Mouse (Mus musculus): ENCODE results near the gene Mrpl42.
"Not testable (repeated sequence)": the region's sequence is repeated elsewhere in the genome, so short reads cannot be mapped to it uniquely, and the experiment has no call there.

Mrpl42 gene

DNA sequence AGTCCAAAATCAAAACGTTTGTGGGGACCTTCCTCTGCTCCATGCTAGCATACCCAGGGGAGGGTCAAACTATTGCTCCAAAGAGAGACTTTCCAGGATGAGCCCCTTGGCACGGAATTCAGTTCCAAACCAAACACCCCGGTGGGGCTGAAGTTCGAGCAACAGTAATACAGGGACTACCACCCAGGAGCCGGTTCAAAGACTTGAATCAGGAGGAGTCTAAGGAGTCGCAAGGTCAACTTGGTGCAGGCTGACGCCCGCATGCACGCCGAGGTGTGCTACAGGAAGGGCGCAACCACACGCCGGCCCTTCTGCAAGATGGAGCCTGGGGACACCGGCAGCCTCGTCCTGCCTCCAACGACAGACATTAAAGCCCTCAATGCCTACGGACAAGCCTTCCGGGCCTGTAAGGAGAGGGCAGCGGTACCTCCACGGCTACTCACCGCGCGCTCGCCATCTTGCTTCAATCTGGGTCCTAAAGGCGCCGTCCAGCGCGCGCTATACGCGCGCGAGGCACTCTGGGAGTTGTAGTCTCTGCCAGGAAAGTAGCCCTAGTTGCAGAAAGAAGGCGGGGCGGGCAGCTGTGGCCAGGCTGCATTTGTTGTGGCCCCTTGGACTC lies at the start of gene Mrpl42:
Mrpl42 (minus strand) TSS at position 478 of the 619 bp plus-strand sequence.
- DNase-seq (ENCODE audit: low spot score) = peak; percentile 84

DNA sequence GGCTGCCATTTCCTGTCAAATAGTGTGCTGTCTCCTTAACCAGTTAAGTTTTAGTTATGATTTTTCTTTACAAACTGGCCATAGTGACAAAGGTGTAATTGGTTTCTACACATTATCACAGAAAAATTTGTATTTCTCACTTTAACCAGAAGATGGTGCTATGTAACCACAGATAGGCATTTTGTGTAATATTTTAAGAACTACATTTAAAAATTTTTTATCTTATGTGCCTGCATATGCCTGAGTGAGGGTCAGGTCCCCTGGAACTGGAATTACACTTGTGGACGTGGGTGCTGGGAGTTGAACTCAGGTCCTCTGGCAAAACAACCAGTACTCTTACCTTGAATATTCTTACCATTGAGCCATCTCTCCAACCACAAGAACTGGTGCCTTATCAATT lies 48.8 kb upstream of the Mrpl42 start:
- no peak for DNase-seq (ENCODE audit: low spot score)

DNA sequence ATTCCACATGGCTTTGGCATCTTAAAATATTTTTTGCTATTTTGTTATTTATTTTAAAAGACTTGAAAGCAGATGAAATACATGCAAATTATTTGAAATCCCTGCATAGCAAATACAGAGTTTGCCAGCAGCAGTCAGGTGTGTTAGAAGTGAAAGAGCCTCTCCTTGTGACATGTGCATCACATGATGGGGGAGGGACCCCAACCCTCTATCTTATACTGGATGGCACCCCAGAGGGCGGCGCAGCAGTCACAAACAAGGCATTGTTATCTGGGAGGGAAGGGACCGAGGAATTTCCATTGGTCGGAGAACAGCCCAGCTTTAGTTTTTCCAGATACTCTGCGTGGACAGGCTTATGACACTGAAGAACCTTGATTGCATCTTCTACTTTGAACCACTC lies 47.3 kb upstream of the Mrpl42 start:
- not testable (repeated sequence) for DNase-seq (ENCODE audit: low spot score)

DNA sequence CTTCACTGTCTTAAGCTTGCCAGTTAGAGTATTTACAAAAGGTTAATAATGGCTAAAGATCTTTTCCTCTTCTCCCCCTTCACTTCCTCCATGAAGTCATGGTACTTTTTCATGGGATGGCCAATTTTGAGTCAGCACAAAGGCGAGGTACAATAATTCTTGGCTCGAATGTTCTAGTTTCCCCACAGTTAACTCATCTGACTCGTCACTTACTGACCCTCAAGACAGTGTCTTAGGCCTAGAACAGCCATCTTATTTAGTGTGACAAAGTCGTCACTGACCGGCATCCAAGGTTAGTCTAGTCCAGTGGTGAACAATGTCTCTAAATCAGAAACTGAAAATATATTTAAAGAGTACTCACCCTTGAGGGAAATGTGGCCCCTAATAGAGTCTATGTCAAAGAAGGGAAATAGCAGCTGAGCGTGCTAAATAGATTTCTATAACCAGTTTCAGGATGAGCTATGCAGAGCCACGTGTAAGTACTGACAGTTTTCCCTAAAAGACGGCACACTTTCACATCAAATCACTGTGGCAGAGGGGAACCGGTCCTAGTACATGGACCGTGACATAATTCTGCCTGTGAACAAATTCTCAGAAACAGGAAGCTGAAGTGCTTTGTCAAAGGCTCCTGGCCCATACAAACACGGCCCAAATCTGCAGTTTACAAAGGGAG lies 46.5 kb upstream of the Mrpl42 start:
- DNase-seq (ENCODE audit: low spot score) = no peak

DNA sequence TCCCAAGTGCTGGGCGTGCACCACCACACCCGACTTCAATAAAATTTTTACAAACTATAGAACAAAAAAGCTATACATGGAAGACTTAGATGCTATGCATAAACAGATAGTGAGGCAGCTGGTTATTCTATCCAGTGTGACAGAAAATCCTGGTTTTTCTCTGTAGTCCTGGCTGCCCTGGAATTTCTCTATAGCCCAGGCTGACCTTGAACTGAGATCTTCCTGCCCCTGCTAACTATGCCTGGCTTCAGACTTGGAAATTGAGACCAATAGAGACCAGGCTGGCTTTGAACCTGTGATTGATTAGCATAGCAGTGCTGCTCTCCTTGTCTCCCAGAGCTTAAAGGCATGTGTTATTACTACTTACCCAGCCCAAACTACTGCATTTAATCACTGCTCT lies 44.4 kb upstream of the Mrpl42 start:
- no peak for DNase-seq (ENCODE audit: low spot score)

DNA sequence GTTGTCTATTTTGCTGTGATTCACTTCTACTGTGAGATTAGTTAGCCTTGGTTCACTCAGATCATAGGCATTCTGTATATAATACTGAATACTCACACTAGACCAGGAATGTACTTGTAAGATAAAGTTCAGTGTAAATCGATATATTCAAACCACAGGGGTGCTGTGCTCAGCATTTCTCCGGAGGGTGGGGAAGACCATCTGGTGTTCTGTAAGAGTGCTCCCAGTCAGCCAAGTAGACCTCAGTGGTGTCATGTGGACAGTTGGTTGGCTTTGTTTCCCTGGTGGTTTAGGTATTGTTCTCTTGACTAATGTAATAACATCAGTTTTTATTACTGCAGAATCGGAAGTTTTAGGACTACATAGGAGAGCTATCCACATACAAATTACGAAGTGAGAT lies 43.3 kb upstream of the Mrpl42 start:
- DNase-seq (ENCODE audit: low spot score) = no peak

DNA sequence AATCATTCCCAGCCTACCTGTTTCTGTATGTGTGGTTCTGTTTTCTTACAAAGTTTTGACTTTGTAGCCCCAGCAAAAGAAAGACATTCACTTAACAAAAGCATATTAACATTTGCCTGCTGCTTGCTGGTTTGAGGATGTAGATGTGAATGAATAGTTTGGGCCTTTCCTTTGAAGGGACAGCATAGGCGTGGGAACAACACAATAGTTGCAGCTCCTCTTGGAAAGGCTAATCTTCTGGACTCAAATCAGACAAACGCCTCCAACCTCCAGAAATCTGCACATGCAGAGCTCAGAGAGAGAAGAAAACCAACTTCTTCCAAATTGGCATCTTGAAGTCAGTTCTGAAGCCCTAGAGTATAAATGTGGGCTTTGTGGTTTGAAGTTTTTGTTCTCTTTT lies 42.9 kb upstream of the Mrpl42 start:
- DNase-seq (ENCODE audit: low spot score) = no peak

DNA sequence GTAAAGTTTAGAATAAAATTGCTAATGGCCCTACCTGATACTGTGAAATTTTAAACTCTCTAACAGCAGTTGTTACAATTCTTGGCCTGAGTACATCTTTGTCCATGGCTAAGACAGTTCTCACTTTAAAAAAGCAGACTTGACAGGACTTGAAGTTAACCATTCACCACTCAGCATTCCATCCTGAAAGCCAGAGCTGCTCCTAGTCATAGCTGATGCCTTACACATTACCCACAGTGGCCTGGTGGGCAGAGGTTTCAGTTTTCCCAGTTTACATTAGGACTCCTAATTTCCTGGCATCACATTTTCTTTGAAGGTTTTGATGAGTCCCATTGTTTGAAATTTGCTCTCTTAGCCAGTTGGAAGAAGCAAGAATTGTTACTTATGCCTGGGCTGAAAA lies 42.3 kb upstream of the Mrpl42 start:
- DNase-seq (ENCODE audit: low spot score) = no peak

DNA sequence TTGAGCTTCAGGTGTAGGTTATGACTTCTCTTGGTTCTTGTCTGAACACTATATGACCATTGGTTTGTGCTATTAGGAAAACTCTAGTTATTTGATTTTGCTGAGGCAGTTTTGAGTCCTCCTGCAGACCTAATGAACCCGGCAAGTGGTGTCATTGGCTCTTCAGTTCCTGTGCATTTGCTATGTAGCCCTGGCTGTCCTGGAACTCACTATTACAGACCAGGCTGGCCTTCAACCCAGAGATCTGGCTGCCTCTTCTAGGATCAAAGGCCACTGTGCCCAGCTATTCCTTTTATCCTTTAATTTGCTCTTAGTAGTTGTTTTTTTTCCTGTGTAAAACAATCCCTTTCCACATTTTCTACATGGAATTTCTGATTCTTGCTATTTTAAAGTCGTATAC lies 41.6 kb upstream of the Mrpl42 start:
- DNase-seq (ENCODE audit: low spot score) = no peak

DNA sequence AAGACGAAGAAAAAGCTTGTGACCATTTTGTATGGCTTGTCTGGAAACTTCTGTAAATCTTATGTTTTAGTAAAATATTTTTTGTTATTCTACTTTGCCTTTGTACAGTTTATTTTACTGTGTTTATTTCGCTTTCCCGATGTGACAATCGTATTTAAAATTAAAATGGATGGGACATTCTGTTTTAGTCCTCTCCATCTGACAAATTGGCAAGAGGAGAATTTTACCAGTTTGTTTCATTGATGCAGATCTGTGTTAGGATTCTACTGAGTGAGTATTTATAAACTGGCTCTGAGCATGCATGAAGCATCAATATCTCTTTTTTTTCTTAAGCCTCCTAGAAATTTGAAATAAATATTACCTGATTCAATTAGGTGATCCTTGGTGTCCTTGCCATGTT lies 41.2 kb upstream of the Mrpl42 start:
- DNase-seq (ENCODE audit: low spot score) = no peak

DNA sequence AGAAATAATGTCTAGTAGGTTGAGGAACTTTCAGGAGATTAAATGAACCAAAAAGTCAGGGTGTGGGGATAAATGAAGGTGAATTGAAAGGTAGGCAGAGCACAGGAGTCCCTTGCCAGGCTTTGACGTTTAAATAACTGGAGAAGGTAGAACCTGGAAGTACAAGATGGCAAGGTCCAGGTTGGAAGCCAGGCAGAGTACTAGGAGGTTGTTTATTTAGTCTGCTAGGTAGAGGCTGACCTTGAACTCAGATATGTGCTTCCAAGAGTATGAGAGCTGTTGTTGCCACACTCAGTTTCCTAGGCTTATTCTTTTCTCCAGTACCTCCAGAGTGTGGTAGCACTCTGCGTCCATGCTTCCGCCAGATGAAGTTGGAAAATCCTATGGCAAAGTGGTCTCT lies 38.1 kb upstream of the Mrpl42 start:
- no peak for DNase-seq (ENCODE audit: low spot score)

DNA sequence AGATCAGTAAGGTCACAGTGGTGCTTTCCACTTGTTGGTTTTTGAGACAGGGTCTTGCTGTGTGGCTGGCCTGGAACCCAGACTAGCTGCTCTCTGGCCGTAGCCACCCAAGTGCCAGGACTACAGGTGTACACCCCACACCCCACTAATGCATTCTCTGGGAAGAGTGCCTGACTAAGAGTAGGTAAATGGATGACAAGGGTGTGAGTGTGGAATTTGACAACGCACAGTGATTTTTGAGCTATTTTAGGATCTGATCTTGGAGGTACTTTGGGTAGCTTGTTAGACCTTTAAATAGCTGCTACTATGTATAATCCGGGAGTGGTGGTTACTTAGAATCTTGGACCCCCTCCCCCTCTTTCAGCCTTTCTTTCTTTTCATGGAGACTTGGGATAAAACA lies 37.5 kb upstream of the Mrpl42 start:
- DNase-seq (ENCODE audit: low spot score) = no peak

DNA sequence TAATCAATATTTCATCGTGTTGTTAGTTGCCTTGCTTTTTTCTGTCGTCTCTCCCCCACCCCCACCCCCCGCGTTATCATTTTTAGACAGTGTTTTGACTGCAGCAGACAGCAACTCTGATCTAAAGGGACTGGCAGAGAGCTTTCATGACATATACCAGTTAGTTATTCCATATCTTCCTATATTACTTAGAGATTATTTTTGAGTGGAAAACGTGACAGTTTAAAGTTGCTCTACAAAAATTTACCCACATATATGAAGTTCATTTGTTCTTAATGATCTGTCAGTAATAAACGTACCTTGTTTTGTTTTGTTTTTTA lies 34.4 kb upstream of the Mrpl42 start:
- no peak for DNase-seq (ENCODE audit: low spot score)

DNA sequence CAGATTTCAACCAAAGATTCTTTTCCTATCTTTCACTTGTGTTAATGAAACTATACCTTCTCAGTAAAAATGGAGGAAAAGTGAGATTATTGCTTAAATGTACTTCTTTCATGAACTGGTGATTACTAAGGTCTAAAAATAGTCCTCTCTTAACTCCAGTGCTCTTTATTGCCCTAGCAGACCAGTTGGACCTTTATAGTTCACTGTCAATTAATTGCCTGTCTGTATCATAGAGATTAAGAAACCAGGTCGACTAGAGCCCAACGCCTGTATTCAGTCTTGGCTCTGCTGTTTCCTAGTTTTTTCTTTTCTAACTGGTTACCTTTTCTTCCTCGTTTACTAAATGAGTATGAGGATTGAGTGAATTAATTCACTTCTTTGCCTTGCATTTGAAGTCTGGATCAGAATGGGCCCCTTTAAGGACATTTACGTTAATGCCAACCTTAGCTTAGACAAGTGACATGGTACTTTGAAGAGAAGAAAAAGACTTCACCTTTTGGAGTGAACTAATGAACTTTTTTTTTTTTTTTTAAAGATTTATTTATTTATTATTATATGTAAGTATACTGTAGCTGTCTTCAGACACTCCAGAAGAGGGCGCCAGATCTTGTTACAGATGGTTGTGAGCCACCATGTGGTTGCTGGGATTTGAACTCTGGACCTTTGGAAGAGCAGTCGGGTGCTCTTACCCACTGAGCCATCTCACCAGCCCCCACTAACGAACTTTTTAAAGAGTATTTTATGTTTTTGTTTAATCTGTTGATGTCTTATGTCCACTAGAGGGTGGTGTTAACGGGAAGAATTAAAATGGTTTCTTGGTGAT lies 33.9 kb upstream of the Mrpl42 start:
- no peak for DNase-seq (ENCODE audit: low spot score)

DNA sequence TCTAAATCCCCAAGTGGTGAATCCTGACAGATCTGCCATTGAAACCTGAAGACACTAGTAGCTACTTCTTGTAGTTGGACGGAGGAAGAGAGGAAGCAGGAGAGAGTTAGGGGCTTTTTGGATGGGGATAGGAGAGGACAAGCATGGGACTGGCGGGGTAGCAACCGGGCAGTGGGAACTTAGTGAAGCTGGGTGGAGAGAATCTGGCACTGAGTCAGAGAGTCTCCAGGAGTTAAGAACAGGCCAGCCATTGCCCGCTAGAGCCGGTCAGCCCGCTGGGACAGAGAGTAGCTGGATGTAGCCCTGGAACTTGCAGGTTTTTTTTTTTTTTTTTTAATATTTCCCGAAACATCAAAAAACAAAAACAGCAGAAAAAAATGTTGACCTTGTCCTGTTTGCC lies 31.6 kb upstream of the Mrpl42 start:
- DNase-seq (ENCODE audit: low spot score) = no peak

DNA sequence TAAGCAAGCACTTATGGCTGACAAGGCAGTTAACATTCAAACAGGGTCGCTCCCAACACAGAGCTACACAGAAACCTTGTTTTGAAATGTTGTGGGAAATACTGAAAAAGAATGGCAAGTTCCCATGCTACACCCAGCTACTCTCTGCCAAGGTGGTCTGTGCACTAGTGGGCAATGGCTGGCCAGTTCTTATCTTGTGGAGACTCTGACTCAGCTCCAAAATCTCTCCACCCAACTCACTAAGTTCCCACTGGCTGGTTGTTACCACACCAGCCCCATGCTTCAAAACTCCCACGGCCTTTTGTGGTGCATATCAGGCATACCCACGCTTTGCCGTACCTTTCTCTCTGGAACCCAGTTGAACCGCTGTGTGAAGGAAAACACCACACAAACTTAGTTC lies 31.2 kb upstream of the Mrpl42 start:
- no peak for DNase-seq (ENCODE audit: low spot score)

DNA sequence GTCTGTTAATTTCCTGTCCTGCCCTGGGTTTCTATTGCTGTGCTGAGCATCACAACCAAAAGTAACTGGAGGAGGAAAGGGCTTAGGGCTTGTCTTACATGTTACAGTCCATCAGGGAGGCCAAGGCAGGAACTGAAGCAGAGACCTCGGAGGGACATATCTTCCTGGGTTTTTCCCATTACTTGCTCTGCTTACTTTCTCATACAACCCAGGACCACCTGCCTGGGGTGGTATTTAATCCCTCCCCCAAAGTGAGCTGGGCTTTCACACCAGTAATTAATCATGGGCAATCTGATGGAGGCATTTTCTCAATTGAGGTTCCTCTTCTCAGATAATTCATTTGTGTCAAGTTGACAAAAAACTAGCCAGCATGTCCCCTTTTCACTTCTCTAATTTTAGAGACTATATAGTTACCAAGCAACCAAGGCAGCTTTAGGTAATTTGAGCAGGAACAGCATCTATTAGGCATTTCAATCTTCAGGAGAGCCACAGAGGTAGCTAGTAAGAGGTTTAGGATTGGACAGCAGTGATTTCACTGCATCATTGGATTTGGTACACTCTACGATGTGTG lies 28.9 kb upstream of the Mrpl42 start:
- no peak for DNase-seq (ENCODE audit: low spot score)

DNA sequence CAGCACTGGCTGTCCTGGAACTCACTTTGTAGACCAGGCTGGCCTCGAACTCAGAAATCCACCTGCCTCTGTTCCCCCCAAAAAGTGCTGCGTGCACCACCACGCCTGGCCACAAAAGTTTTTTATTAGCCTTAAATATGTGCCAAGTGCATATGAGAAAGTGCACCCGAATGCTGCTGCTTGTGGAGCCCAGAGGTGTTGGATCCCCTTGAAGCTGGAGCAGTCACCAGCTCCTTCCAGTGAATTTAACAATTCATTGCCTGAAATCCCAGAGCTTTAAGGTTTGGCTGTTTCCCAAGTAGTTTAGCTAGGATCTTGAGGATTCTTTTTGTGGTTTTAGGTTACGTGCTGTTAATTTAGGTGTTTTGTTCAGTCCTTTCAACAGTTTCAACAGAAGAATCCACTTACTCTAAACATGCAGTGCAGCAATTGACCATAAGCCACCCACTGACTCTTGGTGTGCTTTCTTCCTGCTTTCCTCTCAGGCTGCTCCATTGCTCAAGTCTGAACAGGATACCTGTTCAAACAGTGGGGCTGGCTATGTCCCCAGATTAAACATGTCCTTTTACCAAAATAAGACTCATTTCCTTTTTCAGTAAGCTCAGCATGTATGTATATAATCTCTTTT lies 24.9 kb upstream of the Mrpl42 start:
- DNase-seq (ENCODE audit: low spot score) = no peak

DNA sequence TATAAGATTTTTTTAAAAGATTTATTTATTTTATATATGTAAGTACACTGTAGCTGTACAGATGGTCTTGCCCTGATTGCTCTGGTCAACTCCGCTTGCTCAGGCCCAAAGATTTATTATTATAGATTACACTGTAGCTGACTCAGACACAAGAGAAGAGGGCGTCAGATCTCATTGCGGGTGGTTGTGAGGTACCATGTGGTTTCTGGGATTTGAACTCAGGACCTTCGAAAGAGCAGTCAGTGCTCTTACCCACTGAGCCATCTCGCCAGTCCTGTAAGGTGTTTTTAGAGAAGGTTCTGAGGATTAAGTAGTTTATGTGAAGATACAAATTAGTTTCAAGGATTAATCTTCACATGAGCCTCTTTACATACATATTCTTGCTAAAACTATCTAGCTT lies 24.1 kb upstream of the Mrpl42 start:
- no peak for DNase-seq (ENCODE audit: low spot score)

DNA sequence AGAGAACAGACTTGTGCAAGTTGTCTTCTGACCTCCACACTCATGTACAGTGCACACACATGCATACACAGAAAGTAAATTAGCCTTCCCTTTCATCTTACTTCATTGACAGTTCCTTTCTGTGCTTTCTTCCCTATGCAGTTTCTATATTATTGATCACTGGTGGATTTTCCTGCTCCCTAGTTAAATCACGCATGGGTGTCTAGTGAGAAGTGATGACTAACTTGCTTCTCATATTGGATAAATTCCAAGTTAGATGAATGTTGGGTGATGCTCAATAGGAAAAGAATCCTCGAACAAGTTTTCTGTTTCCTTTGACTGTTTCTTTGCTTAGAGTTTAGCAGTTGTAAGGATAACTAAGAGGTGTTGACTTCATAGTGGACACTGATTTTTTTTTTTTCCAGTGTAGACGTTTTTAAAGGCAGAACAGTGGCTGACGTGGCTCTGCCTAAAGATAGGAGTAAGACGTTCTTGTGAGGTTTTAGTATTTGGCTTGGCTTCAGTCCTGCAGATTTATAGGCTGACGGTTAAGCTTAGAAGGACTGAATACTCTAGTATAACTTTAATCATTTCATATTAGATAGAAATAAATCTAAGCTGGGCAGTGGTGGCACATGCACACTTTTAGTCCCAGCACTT lies 23.4 kb upstream of the Mrpl42 start:
- DNase-seq (ENCODE audit: low spot score) = no peak

DNA sequence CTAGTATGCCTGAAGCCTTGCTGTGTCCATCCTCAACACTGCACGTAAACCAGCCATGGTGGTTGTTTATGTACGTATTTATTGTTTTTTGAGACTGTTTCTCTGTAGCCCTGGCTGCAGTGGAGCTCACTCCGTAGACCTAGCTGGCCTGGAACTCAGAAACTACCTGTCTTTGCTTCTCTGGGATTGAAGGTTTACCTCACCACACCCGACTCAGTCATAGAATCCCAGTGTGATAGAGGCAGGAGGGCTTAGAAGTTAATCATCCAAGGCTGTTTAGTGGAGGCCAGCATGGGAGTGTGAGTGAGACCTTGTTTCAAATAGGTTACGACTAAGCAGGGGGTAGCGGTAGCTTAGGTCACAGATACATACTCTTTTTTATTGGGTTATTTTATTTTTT lies 15.9 kb upstream of the Mrpl42 start:
- DNase-seq (ENCODE audit: low spot score) = no peak

DNA sequence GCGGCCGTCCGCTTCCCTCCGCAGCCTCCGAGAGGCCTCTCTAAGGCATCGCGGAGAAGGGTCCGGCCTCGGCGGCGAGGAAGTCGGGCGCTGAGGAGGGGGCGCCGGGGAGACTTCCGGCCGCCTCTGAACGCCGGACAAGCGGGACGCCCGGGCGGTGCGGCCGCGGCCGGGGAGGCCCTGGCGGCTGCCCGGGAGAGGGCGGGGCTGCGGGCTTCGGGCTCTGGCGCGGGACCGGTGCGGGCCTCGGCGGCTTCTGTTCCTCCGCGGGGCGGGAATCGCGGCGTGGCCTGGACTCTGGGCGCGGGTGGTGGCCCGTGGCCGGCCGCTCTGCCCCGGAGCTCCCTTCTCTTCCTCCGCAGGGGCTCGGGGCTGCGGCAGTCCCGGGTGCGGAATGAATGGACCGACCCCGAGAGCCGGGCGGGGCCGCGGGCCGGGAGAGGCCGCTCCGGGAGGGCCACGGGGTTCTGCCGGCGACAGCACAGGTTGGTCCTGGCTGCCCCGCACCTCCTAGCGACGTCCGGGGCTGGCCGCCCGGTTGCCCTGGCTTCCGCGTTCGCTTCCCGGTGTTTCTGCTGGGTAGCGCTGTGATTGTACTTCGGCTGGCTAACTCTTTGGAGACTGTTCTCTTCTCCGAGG lies 13.7 kb upstream of the Mrpl42 start:
- peak; percentile 21 for DNase-seq (ENCODE audit: low spot score)

Data from lung, postnatal 25 days (tissue).